ENCODE assay signal across 22 mouse cellular contexts in genomic region chr3:56489154-56489553, GRCm38 (mm10).
A peak's percentile ranks its signal among the peaks of the same experiment; 100 is the strongest.
DNase-seq lines count a peak whose midpoint lies in the region; ATAC-seq lines count a peak whose summit lies in the region.
"Had no signal": no experiment of that assay in that cellular context is flagged by ENCODE, and none has a peak within 500 bp of the region (broad histone marks: within the 10 kb centered on the region; RNA-seq: fewer than 3 reads in every experiment).

No protein-coding gene starts in this region.

- H3K27ac ChIP-seq in heart, embryonic 10.5 days, result peak overlapping the region; percentile 42; the same call in 1 of the 2 replicates
- H3K27ac ChIP-seq in heart, embryonic 14.5 days (replicated peaks in 1 of 2; ENCODE audit: control insufficient read depth in 1 of 2, insufficient read depth in 1 of 2, low read depth in 2 of 2, low read length in 2 of 2), result peak overlapping the region; percentile 37 to 78; a peak in 3 of 4 replicates
- H3K27ac ChIP-seq: embryonic facial prominence, embryonic 15.5 days; forebrain, embryonic 10.5 days; forebrain, embryonic 15.5 days; gastrocnemius, adult 2 months; hindbrain, embryonic 10.5 days; hindbrain, embryonic 14.5 days; intestine, embryonic 15.5 days had no signal

- peaks cover 8% of the 10 kb centered on the region; the same call in 1 of the 2 replicates for H3K4me1 ChIP-seq in heart, embryonic 10.5 days
- H3K4me1 ChIP-seq in heart, embryonic 14.5 days (ENCODE audit: control insufficient read depth in 2 of 2, insufficient read depth in 2 of 2, low read length in 2 of 2), result peaks cover 7 to 13% of the 10 kb centered on the region in 2 experiments
- H3K4me1 ChIP-seq: embryonic facial prominence, embryonic 15.5 days; intestine, embryonic 15.5 days had no signal

- 41% methylated on average over 5 of the region's 5 CpGs for WGBS in heart, embryonic 10.5 days
- WGBS in heart, embryonic 14.5 days, result 32% methylated on average over 5 of the region's 5 CpGs

- H3K4me2 ChIP-seq in heart, embryonic 14.5 days (ENCODE audit: low read length), result peak overlapping the region; percentile 36; the same call in 1 of the 2 replicates
- H3K4me2 ChIP-seq: embryonic facial prominence, embryonic 15.5 days; forebrain, embryonic 15.5 days; hindbrain, embryonic 14.5 days; intestine, embryonic 15.5 days had no signal

- H3K9me3 ChIP-seq in heart, embryonic 10.5 days, result no peaks in the 10 kb centered on the region
- H3K9me3 ChIP-seq in heart, embryonic 14.5 days (ENCODE audit: control insufficient read depth, low read length), result no peaks in the 10 kb centered on the region
- H3K9me3 ChIP-seq: embryonic facial prominence, embryonic 15.5 days; forebrain, embryonic 10.5 days; forebrain, embryonic 15.5 days; hindbrain, embryonic 10.5 days; intestine, embryonic 15.5 days had no signal

- ATAC-seq in heart, embryonic 14.5 days (ENCODE audit: insufficient number of reproducible peaks, insufficient read depth, low FRiP score, low read depth), result 0 out of 2 replicates have a peak, but pooled peaks have one; percentile 31
- ATAC-seq: forebrain, embryonic 15.5 days; intestine, embryonic 15.5 days had no signal

- no peak overlapping the region for H3K9ac ChIP-seq in heart, embryonic 14.5 days (ENCODE audit: low read length)
- H3K9ac ChIP-seq: embryonic facial prominence, embryonic 15.5 days; forebrain, embryonic 15.5 days; hindbrain, embryonic 14.5 days; intestine, embryonic 15.5 days had no signal

- peak; percentile 74 for DNase-seq in heart, embryonic 10.5 days (ENCODE audit: low spot score)
- DNase-seq in heart, adult 9 months (ENCODE audit: low spot score in 2 of 2), result no peak
- no peak for DNase-seq in heart, postnatal 36 days
- DNase-seq in NIH3T3 (ENCODE audit: low read depth), result peak; percentile 9
- peak; percentile 31 for DNase-seq in retina, postnatal 1 day
- DNase-seq: adrenal gland, adult 2 months; adrenal gland, postnatal 25 days; cerebellum, adult 18-20 months; cerebellum, adult 9-11 months; cerebellum, postnatal 36 days; gastrocnemius, adult 2 months; gastrocnemius, postnatal 25 days; kidney, adult 18-20 months had no signal

- no peaks in the 10 kb centered on the region for H3K27me3 ChIP-seq in heart, embryonic 10.5 days (ENCODE audit: insufficient read depth, poor library complexity, severe bottlenecking)
- H3K27me3 ChIP-seq in heart, embryonic 14.5 days (ENCODE audit: control insufficient read depth, insufficient read depth, low read length), result no peaks in the 10 kb centered on the region
- H3K27me3 ChIP-seq: CH12.LX; embryonic facial prominence, embryonic 15.5 days; forebrain, embryonic 15.5 days; intestine, embryonic 15.5 days had no signal

- H3K36me3 ChIP-seq in heart, embryonic 10.5 days, result no peaks in the 10 kb centered on the region
- no peaks in the 10 kb centered on the region for H3K36me3 ChIP-seq in heart, embryonic 14.5 days (ENCODE audit: control insufficient read depth, insufficient read depth, low read length)
- H3K36me3 ChIP-seq: embryonic facial prominence, embryonic 15.5 days; forebrain, embryonic 10.5 days; forebrain, embryonic 15.5 days; hindbrain, embryonic 10.5 days; intestine, embryonic 15.5 days had no signal

- no peak overlapping the region for H3K4me3 ChIP-seq in heart, embryonic 10.5 days
- H3K4me3 ChIP-seq in heart, embryonic 14.5 days (ENCODE audit: control insufficient read depth in 1 of 2, insufficient read depth in 1 of 2, low read depth in 1 of 2, low read length in 2 of 2), result no peak overlapping the region
- H3K4me3 ChIP-seq: embryonic facial prominence, embryonic 15.5 days; erythroblast, embryonic 14.5 days; forebrain, embryonic 10.5 days; forebrain, embryonic 15.5 days; gastrocnemius, adult 2 months; hindbrain, embryonic 10.5 days; intestine, embryonic 15.5 days had no signal

- intact Hi-C loops in heart, postnatal 36 days (cut with DNase I), result no loop called here

Comparison
In these comparisons a context has a peak if more than half of its experiments do, and no peak if none do; other contexts are left out.
1. DNase-seq: peak in heart, embryonic 10.5 days (single experiment), NIH3T3 (single experiment) and retina, postnatal 1 day (single experiment); none in heart, adult 9 months (0 of 2) and heart, postnatal 36 days (0 of 2).